Mouse (Mus musculus) embryonic facial prominence, embryonic 10.5 days (tissue): ENCODE results near the gene Dmd. TPM values are rescaled to one million over a fixed set of nuclear protein-coding genes. Genes with fewer than 3 reads are reported as not detected.

Experiments
- DNase-seq: peaks from one replicate; pipeline ENCODE4 v3.0.0-alpha.2; 2017; ENCODE audit warnings: low spot score
- H3K27ac ChIP-seq: fragments of 300-500 bp; sonication (generic); replicated peaks from 2 replicates; pipeline ENCODE4 v1.5.1; 2016; ENCODE audit warnings: mild to moderate bottlenecking
- H3K27me3 ChIP-seq: fragments of 300-500 bp; sonication (generic); replicated peaks from 2 replicates; pipeline ENCODE4 v1.6.1; 2016; ENCODE audit warnings: low read depth, mild to moderate bottlenecking; ENCODE audit not compliant: poor library complexity, severe bottlenecking
- H3K36me3 ChIP-seq: fragments of 300-500 bp; sonication (generic); replicated peaks from 2 replicates; pipeline ENCODE4 v1.6.1; 2016; ENCODE audit warnings: mild to moderate bottlenecking, moderate library complexity
- H3K4me1 ChIP-seq: fragments of 300-500 bp; sonication (generic); 2 replicates; pipeline ENCODE4 v1.6.1; 2016
- H3K4me3 ChIP-seq: fragments of 300-500 bp; sonication (generic); 2 replicates; pipeline ENCODE4 v1.5.1; 2016; ENCODE audit warnings: mild to moderate bottlenecking, moderate library complexity
- H3K9me3 ChIP-seq: fragments of 300-500 bp; sonication (generic); 2 replicates; pipeline ENCODE4 v1.6.1; 2016; ENCODE audit warnings: mild to moderate bottlenecking
- WGBS: fragments of 180-500 bp; shearing (Covaris S2); methylation state at CpG from one replicate; pipeline ENCODE4 v1.1.7; 2016; 5-methylcytosine and 5-hydroxymethylcytosine counted together
- polyA plus RNA-seq: library from polyadenylated mRNA; unstranded; fragments of >200 nt; fragmentation: Nextera tagmentation; extraction: Ambion mirVana; gene quantifications from 2 replicates; pipeline ENCODE4 v1.2.1, GENCODE M21; 2016

Dmd gene
- polyA plus RNA-seq, 1 experiment from 2014 or later = 11.2 TPM

- WGBS = 53% methylated on average over 7 of the region's 7 CpGs
- no peaks in the 10 kb centered on the region for H3K36me3 ChIP-seq
- no peaks in the 10 kb centered on the region for H3K4me1 ChIP-seq
- peaks cover 19% of the 10 kb centered on the region for H3K27me3 ChIP-seq
- DNase-seq = no peak
- no peaks in the 10 kb centered on the region for H3K9me3 ChIP-seq
- H3K4me3 ChIP-seq = no peak overlapping the region
- no peak overlapping the region for H3K27ac ChIP-seq
Observed at GRCm38 (mm10) chrX:85089506-85089905, 2140.8 kb downstream of the Dmd start.

DNA sequence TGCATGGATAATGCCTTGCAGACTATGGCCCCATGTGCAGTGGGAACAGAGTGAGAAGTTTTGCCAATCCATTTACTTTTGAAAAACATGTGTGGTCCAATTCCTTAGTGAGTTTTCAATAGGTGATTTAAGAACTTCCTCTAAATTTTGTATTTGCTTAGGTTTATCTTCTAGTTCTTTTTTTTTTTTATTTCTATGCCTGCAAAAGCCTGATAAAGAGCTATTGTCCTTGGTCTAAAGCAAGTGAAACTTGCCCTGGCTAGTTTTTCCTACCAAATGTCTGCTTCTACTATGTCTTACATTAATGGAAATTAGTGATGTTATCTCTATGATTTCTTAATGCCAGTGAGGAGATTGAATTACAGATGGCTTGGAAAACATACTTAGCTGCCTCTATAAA lies 2144.7 kb downstream of the Dmd start:
- H3K27me3 ChIP-seq = no peaks in the 10 kb centered on the region; the same call in 1 of the 2 replicates
- no peak overlapping the region for H3K27ac ChIP-seq

DNA sequence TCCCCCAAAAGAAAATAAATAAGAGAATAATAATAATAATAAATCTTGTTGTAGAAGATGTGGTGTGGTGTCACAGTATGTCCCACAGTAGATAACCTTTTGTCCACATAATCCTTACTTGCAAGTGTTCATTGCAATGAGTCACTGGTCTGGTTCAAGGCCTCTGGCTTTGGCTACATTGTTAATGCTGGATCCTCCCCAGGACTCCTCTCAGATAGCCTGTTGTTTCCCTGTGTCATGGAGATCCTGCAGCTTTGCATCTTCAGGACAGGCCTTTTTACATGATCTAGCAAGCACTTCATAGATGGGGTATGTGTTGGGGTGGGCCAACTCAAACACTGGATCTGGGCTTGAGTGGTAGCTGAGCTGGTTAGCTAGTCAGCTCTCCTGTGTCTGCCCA lies 2150.0 kb downstream of the Dmd start:
- no peaks in the 10 kb centered on the region for H3K27me3 ChIP-seq
- H3K9me3 ChIP-seq = no peaks in the 10 kb centered on the region
- H3K4me3 ChIP-seq = no peak overlapping the region
- no peak for DNase-seq
- no peak overlapping the region for H3K27ac ChIP-seq
- no peaks in the 10 kb centered on the region for H3K36me3 ChIP-seq
- H3K4me1 ChIP-seq = no peaks in the 10 kb centered on the region

More for the DNA sequence above, 2144.7 kb downstream of the Dmd start:
- Histone ChIP-seq H3K36me3 (no peaks in the 10 kb centered on the region), H3K4me1 (no peaks in the 10 kb centered on the region), H3K4me3 (no peak overlapping the region), H3K9me3 (no peaks in the 10 kb centered on the region)
- DNase-seq = no peak

DNA sequence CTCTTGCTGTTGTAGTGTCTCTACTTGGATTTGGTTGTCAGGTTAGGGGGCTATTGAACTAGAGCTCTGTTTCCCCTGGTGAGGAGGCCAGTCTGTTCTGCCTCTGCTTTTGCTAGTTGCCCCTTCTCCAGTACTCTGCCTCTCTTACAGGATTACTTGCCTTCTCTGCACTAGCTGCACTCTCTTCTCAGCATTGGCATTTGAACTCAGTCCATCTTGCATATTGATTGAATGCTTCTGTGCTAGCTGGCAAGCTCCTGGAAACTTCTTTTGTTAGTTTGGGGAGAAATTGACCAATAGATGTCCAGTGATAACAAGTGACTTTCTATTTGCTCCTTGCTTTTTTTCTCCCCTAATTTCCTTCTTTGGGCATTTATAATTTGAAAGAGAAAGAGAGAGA lies 2163.7 kb downstream of the Dmd start:
- no peak overlapping the region for H3K27ac ChIP-seq
- peaks cover 19% of the 10 kb centered on the region for H3K27me3 ChIP-seq
- H3K9me3 ChIP-seq = no peaks in the 10 kb centered on the region
- no peaks in the 10 kb centered on the region for H3K4me1 ChIP-seq
- no peak overlapping the region for H3K4me3 ChIP-seq
- no peaks in the 10 kb centered on the region for H3K36me3 ChIP-seq
- no peak for DNase-seq

GRCm38 (mm10) chrX:85132706-85133105 lies 2184.0 kb downstream of the Dmd start:
- DNase-seq = no peak
- Histone ChIP-seq H3K27me3 (0 out of 2 replicates have a peak, but pooled peaks cover 5% of the 10 kb centered on the region), H3K36me3 (no peaks in the 10 kb centered on the region), H3K9me3 (no peaks in the 10 kb centered on the region), H3K27ac (no peak overlapping the region), H3K4me3 (no peak overlapping the region), H3K4me1 (no peaks in the 10 kb centered on the region)
- 87% methylated on average over 3 of the region's 3 CpGs for WGBS

DNA sequence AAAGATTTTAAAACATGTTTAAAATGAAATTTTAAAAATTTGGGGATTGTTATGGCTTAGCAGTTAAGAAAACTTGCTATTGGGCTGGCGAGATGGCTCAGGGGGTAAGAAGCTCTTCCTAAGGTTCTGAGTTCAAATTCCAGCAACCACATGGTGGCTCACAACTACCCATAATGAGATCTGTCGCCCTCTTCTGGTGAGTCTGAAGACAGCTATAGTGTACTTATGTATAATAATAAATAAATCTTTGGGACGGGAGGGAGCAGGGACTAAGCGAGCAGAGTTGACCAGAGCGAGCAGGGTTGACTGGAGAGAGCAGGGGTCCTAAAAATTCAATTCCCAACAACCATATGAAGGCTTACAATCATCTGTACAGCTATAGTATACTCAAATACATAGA lies 2188.6 kb downstream of the Dmd start:
- WGBS = 79% methylated on average over 5 of the region's 5 CpGs
- Histone ChIP-seq H3K36me3 (no peaks in the 10 kb centered on the region), H3K27ac (no peak overlapping the region), H3K9me3 (no peaks in the 10 kb centered on the region), H3K27me3 (0 out of 2 replicates have a peak, but pooled peaks cover 9% of the 10 kb centered on the region), H3K4me1 (no peaks in the 10 kb centered on the region), H3K4me3 (no peak overlapping the region)
- no peak for DNase-seq

DNA sequence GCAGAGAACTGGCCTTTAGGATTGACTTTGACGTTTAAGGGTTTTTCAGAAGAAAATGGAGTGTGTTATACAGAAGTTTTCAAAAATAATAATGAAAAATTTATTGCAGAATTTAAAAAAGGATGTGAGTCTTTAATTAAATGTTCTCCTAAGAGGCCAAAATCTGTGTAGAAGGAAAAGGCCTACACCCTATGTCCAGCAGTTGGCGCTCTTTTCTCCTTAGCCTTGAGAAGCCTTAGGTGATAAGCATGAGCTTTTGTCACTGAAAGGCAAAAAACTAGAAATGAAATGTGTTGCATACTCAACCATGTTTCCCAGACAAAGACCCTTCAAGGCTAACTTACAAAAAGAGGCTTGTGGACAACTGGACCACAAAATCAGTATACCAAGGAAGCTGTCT lies 2222.6 kb downstream of the Dmd start:
- Histone ChIP-seq H3K27me3 (no peaks in the 10 kb centered on the region), H3K4me3 (no peak overlapping the region), H3K4me1 (no peaks in the 10 kb centered on the region), H3K9me3 (no peaks in the 10 kb centered on the region), H3K36me3 (no peaks in the 10 kb centered on the region), H3K27ac (no peak overlapping the region)
- WGBS = 54% methylated on average over 2 of the region's 2 CpGs
- DNase-seq = no peak

DNA sequence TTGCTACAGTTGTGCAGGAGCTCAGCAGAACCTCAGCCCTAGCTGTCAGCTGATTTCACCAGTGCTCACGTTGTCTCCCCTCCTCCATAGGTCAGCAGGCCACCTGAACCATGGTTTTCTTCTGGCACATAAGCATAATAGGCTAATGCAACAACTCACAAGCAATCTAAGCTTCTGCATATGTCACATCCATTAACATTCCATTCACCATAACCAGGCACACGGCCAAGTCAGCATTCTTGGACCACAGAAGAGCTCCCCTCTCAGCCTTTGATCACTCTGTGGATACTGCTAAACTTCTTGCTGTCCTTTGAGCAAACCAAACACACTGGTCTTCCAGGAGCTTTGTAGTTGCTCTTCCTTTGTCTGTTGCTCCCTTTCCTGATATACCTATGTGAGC lies 2238.9 kb downstream of the Dmd start:
- Histone ChIP-seq H3K4me1 (no peaks in the 10 kb centered on the region), H3K36me3 (no peaks in the 10 kb centered on the region), H3K27ac (no peak overlapping the region), H3K4me3 (no peak overlapping the region), H3K9me3 (no peaks in the 10 kb centered on the region), H3K27me3 (peaks cover 13% of the 10 kb centered on the region)
- no peak for DNase-seq
- WGBS = 55% methylated on average over 2 of the region's 2 CpGs

- H3K4me1 ChIP-seq = no peaks in the 10 kb centered on the region
- peaks cover 17% of the 10 kb centered on the region for H3K27me3 ChIP-seq
- H3K36me3 ChIP-seq = no peaks in the 10 kb centered on the region
- DNase-seq = no peak
- H3K27ac ChIP-seq = no peak overlapping the region
- no peak overlapping the region for H3K4me3 ChIP-seq
- no peaks in the 10 kb centered on the region for H3K9me3 ChIP-seq
Observed at GRCm38 (mm10) chrX:85193856-85194255, 2245.2 kb downstream of the Dmd start.

DNA sequence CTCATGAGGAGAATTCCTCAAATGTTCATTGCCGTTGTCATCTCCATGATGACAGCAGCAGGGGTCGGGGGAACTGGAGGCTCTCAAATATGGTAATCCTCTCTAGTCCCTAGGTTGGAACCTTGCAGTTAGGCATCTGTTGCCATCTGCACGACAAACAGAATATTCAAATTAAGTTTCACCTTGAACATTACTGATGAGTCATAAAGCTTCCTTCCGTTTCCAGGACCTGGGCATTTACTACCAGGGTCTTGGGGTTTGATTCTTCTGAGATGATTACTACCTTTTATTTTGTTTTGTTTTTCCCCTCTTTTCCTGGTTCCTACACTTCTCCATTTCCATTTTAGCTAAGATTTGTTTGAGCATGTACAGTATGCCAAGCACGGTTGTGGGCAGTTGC lies 2249.0 kb downstream of the Dmd start:
- WGBS = 87% methylated on average over 5 of the region's 5 CpGs

DNA sequence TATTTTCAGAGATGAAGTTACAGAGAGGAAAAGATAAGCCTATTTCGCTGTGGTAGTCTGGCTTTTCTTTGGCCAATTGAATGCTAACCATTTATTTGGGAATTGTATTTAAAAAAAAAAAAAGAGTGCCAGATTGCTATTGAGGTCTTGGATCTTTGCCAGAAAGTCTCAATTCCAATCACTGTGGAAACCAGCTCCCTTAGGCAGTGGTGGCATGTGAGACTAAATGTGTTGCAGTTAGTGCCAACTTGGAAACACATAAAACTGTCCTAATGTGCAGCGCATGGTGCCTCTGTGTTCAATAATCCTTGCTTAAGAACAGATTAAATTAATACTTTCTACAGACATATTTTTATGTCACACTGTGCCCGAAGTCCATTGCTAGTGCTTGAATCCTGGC lies 2250.7 kb downstream of the Dmd start:
- no peak for DNase-seq
- H3K9me3 ChIP-seq = no peaks in the 10 kb centered on the region
- no peak overlapping the region for H3K4me3 ChIP-seq
- WGBS = 91% methylated on average over 3 of the region's 3 CpGs
- H3K27ac ChIP-seq = no peak overlapping the region
- H3K27me3 ChIP-seq = peaks cover 6% of the 10 kb centered on the region
- H3K4me1 ChIP-seq = no peaks in the 10 kb centered on the region
- no peaks in the 10 kb centered on the region for H3K36me3 ChIP-seq

More for the DNA sequence above, 2249.0 kb downstream of the Dmd start:
- Histone ChIP-seq H3K27ac (no peak overlapping the region), H3K36me3 (no peaks in the 10 kb centered on the region), H3K27me3 (peaks cover 6% of the 10 kb centered on the region), H3K4me1 (no peaks in the 10 kb centered on the region), H3K4me3 (no peak overlapping the region), H3K9me3 (no peaks in the 10 kb centered on the region)
- DNase-seq = no peak

DNA sequence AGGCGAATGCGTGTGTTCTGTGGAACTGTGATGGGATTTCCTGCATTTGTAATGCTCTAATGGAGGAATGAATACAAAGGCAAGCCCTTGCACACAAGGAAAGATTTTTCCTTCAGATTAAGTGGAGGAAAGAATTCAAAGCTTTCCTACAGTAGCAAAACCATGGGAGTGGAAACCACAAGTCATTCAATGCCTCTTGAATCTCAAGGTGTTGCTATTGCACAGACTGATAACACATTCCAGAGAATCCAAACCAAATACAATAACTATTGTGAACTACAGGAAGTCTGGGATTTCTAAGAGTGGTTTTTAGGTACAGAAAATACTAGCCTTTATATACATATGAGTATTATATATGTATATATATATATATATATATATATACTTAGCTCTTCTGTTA lies 2258.3 kb downstream of the Dmd start:
- no peak overlapping the region for H3K4me3 ChIP-seq
- 89% methylated on average over 2 of the region's 2 CpGs for WGBS

DNA sequence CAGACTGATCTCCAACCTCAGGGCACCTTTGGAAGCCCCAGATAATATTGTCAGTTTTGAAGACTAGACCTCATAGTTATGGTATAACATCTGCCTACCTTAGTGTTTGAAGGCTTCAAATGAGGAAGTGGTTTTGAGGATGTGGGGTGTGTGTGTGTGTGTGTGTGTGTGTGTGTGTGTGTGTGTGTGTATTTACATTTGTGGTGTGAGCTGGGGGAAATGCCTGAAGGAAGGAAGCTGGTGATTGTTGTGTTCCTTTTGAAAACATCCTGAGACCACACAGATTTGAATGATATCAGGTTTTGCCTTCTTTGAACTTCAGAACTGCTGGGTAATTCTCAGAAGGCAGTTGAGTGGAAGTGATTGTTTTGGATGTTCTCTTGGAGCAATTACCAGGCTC lies 2278.2 kb downstream of the Dmd start:
- Histone ChIP-seq H3K4me3 (no peak overlapping the region), H3K36me3 (no peaks in the 10 kb centered on the region), H3K4me1 (peaks cover 4% of the 10 kb centered on the region; the same call in 1 of the 2 replicates), H3K27ac (no peak overlapping the region), H3K9me3 (no peaks in the 10 kb centered on the region), H3K27me3 (no peaks in the 10 kb centered on the region)
- no peak for DNase-seq

More for the DNA sequence above, 2258.3 kb downstream of the Dmd start:
- no peaks in the 10 kb centered on the region for H3K36me3 ChIP-seq
- no peaks in the 10 kb centered on the region for H3K9me3 ChIP-seq
- no peaks in the 10 kb centered on the region for H3K4me1 ChIP-seq
- no peak for DNase-seq
- H3K27ac ChIP-seq = no peak overlapping the region
- H3K27me3 ChIP-seq = peaks cover 8% of the 10 kb centered on the region; the same call in 1 of the 2 replicates

DNA sequence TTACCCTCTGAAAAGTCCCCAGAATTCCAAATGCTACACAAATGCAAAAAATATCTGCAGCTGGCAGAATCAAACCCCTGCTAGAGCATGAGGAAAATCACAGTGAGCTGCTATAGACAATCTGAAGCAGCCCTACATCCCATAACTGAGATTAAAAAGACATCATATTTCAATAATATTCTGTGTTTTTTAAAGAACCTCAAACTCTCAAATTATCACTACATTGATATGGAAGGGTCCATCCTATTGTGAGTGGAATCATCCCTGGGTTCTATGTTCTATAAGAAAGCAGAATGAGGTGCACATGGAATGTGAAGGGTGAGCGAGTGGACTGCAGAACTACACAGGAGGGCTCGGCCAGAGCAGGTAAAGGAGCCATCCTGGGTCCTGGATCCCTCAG lies 2300.7 kb downstream of the Dmd start, which contains the start of gene Fthl17a:
Gene Fthl17a (plus strand): TSS at position 301 of the 400 bp plus-strand sequence.
- Histone ChIP-seq H3K36me3 (no peaks in the 10 kb centered on the region), H3K9me3 (no peaks in the 10 kb centered on the region), H3K27me3 (no peaks in the 10 kb centered on the region), H3K4me3 (no peak within 1 kb of the TSS), H3K4me1 (no peaks in the 10 kb centered on the region), H3K27ac (no peak within 1 kb of the TSS)
- 87% methylated on average over 2 of the region's 2 CpGs for WGBS
- DNase-seq = no peak
